Mouse (Mus musculus): ENCODE measurements around the gene Gm21985.

DNA sequence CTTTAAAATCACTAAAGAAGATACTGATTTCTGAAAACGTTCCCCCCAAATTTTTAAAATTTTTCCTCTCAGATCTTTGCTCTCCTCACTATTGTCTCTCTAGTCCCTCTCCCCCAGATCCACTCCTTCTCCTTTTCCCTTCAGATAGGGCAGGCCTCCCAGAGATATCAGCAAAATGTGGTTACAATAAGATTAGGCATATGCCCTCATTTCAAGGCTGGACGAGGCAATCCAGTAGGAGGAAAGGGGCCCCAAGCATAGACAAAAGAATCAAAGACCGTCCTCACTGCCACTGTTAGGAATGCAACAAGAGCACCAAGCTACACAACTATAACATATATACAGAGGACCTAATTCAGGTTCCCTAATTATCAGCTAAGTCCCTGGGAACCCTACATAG lies 159.2 kb downstream of the Gm21985 start:
- TF ChIP-seq CTCF (IDR thresholded peaks at IDR 0.05) (no peak), EP300 (IDR thresholded peaks at IDR 0.05; ENCODE audit: insufficient read depth, low read depth, low read length) (no peak), POLR2A (IDR thresholded peaks at IDR 0.05; ENCODE audit: insufficient read depth, low read depth, low read length) (no peak)

Data from heart, adult 2 months (tissue).